Mouse (Mus musculus): ENCODE measurements around the gene Lrr1. TPM values are rescaled to one million over a fixed set of nuclear protein-coding genes. Genes with fewer than 3 reads are reported as not detected.
"Not testable (repeated sequence)": the region's sequence is repeated elsewhere in the genome, so short reads cannot be mapped to it uniquely, and the experiment has no call there.

The Lrr1 gene
- polyA plus RNA-seq (2017; shearing (Covaris generic)): 1 to 10 TPM; 1.7 to 4.0 TPM

- ATAC-seq: peak; percentile 76
Measured at GRCm38 (mm10) chr12:69168461-69169106, at the start of gene Lrr1. Lrr1 (plus strand) TSS chr12:69168814.

GRCm38 (mm10) chr12:69119908-69120307, 48.7 kb upstream of the Lrr1 start:
- no peak for ATAC-seq

- no peak for ATAC-seq
Measured at GRCm38 (mm10) chr12:69122801-69123200, 45.8 kb upstream of the Lrr1 start.

GRCm38 (mm10) chr12:69125066-69125465, 43.5 kb upstream of the Lrr1 start:
- ATAC-seq: no peak

GRCm38 (mm10) chr12:69127170-69127569, 41.4 kb upstream of the Lrr1 start:
- ATAC-seq: peak; percentile 62

GRCm38 (mm10) chr12:69127626-69128025, 41.0 kb upstream of the Lrr1 start:
- no peak for ATAC-seq

GRCm38 (mm10) chr12:69129634-69130310, 38.8 kb upstream of the Lrr1 start:
- no peak for ATAC-seq

- ATAC-seq: no peak
Measured at GRCm38 (mm10) chr12:69130486-69130885, 38.1 kb upstream of the Lrr1 start.

GRCm38 (mm10) chr12:69131267-69131666, 37.3 kb upstream of the Lrr1 start:
- no peak for ATAC-seq

- ATAC-seq: peak; percentile 39
Measured at GRCm38 (mm10) chr12:69131981-69132380, 36.6 kb upstream of the Lrr1 start.

- ATAC-seq: no peak
Measured at GRCm38 (mm10) chr12:69139201-69139600, 29.4 kb upstream of the Lrr1 start.

GRCm38 (mm10) chr12:69139841-69140240, 28.8 kb upstream of the Lrr1 start:
- ATAC-seq: no peak

GRCm38 (mm10) chr12:69143460-69143859, 25.2 kb upstream of the Lrr1 start:
- ATAC-seq: no peak

- ATAC-seq: no peak
Measured at GRCm38 (mm10) chr12:69147166-69147735, 21.4 kb upstream of the Lrr1 start.

GRCm38 (mm10) chr12:69150049-69150448, 18.6 kb upstream of the Lrr1 start:
- no peak for ATAC-seq

- ATAC-seq: no peak
Measured at GRCm38 (mm10) chr12:69155923-69156322, 12.7 kb upstream of the Lrr1 start.

- no peak for ATAC-seq
Measured at GRCm38 (mm10) chr12:69156436-69156835, 12.2 kb upstream of the Lrr1 start.

GRCm38 (mm10) chr12:69157107-69157506, 11.5 kb upstream of the Lrr1 start:
- no peak for ATAC-seq

GRCm38 (mm10) chr12:69158366-69158764, 10.2 kb upstream of the Lrr1 start:
- no peak for ATAC-seq

- ATAC-seq: peak; percentile 93
Measured at GRCm38 (mm10) chr12:69158765-69159577, 9.6 kb upstream of the Lrr1 start, which contains the start of gene Rps29. Rps29 (minus strand) TSS chr12:69159186.

- peak; percentile 30 for ATAC-seq
Measured at GRCm38 (mm10) chr12:69159578-69159940, 9.1 kb upstream of the Lrr1 start.

- not testable (repeated sequence) for ATAC-seq
Measured at GRCm38 (mm10) chr12:69160677-69161076, 7.9 kb upstream of the Lrr1 start.

GRCm38 (mm10) chr12:69163586-69163985, 5.0 kb upstream of the Lrr1 start:
- not testable (repeated sequence) for ATAC-seq
